Mouse (Mus musculus) lung, adult 2 months (tissue): ENCODE data around the gene I830077J02Rik.

ENCODE experiments used
- CTCF ChIP-seq: fragments of 200-500 bp; IDR thresholded peaks from 2 replicates; pipeline ENCODE4 v1.5.1; 2011; ENCODE audit warnings: mild to moderate bottlenecking, low read length, control low read depth; ENCODE audit not compliant: insufficient read depth
- POLR2A ChIP-seq: fragments of 200-500 bp; IDR thresholded peaks from 2 replicates; pipeline ENCODE4 v1.6.1; 2011; ENCODE audit warnings: low read depth, mild to moderate bottlenecking, control low read depth, low read length, borderline replicate concordance; ENCODE audit errors: extremely low read depth

- TF ChIP-seq POLR2A = no peak
- TF ChIP-seq CTCF = no peak
Measured at GRCm38 (mm10) chr3:105927561-105928194, 4.8 kb downstream of the I830077J02Rik start.
